Mouse (Mus musculus): Measurements from ENCODE around the gene Adat3.
"Not testable (repeated sequence)": the region's sequence is repeated elsewhere in the genome, so short reads cannot be mapped to it uniquely, and the experiment has no call there.

The Adat3 gene

GRCm38 (mm10) chr10:80578911-80579310, 23.8 kb upstream of the Adat3 start:
- DNase-seq = peak; percentile 97

- no peak for DNase-seq
These were observed 19.6 kb upstream of the Adat3 start for GRCm38 (mm10) chr10:80583047-80583446.

DNA sequence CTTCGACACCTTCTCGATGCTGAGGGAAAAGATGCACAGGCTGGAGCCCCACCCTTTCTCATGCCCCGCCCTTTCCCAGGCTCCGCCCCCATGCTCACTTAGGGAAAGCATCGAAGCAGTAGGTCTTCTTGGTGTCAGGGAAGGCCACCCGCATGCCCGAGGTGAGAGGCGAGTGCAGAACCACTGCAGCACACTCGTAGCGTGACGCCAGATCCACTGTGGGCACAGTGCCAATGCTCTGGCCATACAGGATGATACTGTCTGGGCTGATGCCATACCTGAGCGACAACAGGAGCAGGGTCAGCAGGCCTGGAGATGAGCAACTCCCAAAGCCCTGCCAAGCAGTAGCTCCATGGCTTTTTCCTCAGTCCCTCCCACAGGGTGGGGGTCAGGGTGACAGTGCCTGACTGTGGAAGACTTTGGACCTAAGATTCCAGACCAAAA, 18.6 kb upstream of the Adat3 start:
- peak; percentile 95 for DNase-seq

GRCm38 (mm10) chr10:80584642-80585552, 17.8 kb upstream of the Adat3 start:
- DNase-seq = peak; percentile 93

GRCm38 (mm10) chr10:80585581-80585980, 17.1 kb upstream of the Adat3 start:
- peak; percentile 93 for DNase-seq

DNA sequence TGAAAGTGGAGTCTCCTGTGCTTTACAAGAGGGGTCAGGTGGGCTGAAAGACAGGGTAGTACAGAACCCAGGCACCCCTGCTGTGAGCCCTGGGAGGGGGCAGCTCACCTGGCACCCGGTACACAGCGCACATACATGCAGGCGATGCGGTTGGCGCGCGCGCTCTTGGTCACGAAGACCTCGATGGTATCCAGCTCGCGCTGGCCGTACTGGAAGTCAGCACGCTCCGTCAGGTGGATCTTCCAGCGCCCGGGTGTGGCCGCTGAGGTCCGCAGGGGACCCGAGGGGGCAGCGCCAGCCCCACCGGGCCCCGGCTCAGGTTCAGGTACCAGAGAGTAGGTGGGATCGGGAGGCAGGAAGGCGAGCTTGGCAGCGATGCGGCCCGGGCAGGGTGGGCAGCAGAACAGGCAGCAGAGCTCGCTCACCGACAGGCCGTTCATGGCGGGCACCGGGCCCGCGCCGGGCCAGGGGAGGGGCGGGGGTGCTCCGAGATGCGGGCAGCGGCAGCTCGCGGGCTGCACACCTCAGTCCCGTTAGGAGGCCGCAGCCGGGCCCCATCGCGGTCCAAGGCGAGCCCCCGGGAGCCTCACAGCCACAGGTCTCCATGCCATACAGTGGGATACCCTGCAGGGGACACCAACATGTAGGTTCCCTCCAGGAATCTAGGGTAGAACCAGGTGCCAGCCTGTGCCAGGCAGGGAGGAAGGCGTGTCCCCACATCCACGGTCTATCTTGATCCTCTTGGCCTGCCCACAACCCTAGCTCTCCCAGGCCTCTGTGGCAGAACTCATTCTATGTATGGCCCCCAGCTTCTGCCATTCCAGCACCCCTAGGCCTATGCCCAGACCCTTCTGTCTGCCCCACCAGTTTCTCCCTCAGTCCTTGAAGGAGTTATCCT, 16.0 kb upstream of the Adat3 start:
- DNase-seq = peak; percentile 94

DNA sequence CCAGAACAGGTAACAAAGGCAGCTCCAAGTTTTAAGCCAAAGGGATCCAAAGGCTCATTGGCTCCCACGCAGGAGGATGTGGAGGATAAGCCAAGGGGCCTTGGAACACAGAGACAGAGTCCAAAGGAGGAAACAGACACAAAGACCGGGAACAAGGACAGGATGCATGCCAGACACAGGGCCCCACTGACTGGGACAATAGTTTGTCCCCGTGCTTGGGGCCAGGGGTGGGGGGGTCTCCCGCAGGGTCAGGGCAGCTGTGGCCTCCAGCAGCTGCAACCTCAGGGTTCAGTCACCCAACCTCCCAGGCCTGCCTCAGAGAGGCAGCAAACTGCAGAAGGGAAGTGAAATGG, 15.4 kb upstream of the Adat3 start:
- DNase-seq = peak; percentile 99

- DNase-seq = peak; percentile 94
These were observed 13.4 kb upstream of the Adat3 start for GRCm38 (mm10) chr10:80589127-80589878.

- DNase-seq = peak; percentile 100
These were observed 12.5 kb upstream of the Adat3 start, which contains the start of gene Abhd17a for GRCm38 (mm10) chr10:80589879-80590854. TSS of gene Abhd17a (minus strand) at chr10:80590341.

- no peak for DNase-seq
These were observed 6.4 kb upstream of the Adat3 start for GRCm38 (mm10) chr10:80596318-80596717.

DNA sequence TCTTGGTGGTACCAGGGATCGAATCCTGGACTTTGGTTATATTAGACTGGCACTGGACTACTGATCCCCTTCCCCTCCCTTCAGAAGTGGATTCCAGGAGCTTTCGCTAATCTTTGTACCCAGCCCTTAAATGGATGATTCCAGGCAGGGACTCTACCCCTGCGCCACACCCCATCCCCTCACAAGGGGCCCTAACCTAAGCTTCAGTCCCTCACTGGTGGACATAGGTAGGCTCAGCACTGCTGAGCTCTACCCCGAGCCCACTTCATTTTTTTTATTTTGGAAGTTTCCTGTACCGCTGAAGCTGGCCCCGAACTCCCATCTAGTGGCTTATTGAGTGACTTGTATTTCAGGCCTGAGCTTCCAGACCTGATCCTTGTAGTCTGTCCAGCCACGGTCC, 684 bp downstream of the Adat3 start:
- no peak for DNase-seq

DNA sequence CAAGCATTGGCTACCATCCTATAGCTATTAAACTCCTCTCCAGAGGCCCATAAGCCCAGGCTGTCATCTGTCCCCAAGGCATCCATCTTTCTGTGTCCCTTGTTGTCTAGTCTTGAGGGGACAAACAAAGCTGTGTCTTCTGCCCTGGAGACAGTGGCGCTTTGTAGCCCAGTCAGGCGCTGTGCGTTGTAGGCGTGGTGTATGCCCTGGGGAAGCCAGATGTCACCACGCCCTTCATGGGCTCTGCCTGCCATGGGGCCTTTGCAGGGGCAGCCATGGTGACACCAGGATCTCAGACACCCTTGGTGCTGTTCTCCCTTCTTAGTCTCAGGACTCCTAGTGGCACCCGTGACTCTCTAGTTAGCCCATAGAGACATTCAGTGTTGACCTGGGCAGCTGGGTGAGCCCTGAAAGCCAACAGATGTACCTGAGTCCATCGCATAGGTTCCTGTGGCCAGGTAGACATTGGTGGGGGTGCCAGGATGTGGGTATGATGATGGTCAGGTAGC, 1.4 kb downstream of the Adat3 start:
- no peak for DNase-seq

DNA sequence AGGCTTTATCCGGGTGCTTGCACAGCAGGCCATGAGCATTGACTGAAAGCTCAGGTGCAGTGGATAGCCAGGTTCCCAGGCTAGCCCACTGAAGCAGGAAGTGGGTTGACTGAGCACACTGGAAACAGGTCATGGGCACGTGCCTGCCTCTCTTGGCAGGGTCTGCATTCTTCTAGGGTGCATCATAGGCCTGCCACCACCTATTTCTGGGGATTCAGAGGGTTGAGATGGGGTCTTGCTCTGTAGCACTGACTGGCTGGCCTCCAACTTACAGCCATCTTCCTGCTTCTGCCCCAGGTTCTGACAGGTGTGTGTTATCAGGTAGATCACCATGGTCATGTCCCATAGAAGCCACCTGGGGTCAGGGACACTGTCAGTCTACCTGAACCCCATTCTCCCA, 2.3 kb downstream of the Adat3 start:
- no peak for DNase-seq

DNA sequence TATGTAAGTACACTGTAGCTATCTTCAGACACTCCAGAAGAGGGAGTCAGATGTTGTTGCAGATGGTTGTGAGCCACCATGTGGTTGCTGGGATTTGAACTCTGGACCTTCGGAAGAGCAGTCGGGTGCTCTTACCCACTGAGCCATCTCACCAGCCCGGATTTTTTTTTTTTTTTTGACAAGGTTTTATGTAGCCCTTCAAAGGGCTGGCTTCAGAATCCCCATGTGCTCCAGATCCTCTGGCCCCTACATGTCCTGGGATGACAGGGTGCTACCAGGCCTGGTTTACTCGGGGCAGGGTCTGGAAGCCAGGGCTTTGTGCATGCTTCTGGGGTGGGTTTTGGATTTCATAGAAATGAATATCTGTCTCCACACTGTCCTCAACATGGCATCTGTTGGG, 3.0 kb downstream of the Adat3 start, which contains the start of gene Gm49322:
TSS of gene Gm49322 (plus strand) at position 301 of the 400 bp plus-strand sequence.
- DNase-seq = not testable (repeated sequence)

GRCm38 (mm10) chr10:80606306-80606705, 3.6 kb downstream of the Adat3 start:
- DNase-seq = no peak

DNA sequence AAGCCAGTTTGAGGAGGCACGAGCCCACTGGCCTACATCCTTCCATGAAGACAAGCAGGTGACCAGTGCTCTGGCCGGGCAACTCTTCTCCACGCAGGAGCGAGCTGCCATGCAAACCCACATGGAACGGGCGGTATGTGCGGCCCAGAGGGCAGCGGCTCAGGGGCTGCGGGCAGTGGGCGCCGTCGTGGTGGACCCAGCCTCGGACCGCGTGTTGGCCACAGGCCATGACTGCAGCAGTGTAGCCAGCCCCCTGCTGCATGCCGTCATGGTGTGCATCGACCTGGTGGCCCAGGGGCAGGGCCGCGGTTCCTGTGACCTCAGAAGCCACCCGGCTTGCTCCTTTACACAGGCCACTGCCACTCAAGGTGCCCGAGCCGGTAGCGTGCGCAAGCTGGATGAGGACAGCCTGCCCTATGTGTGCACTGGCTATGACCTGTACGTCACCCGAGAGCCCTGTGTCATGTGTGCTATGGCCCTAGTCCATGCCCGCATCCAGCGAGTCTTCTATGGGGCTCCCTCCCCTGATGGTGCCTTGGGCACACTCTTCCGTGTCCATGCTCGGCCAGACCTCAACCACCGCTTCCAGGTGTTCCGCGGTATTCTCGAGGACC, 4.2 kb downstream of the Adat3 start:
- DNase-seq = peak; percentile 92

- no peak for DNase-seq
These were observed 5.8 kb downstream of the Adat3 start for GRCm38 (mm10) chr10:80608435-80608834.

GRCm38 (mm10) chr10:80609269-80609924, 6.7 kb downstream of the Adat3 start:
- peak; percentile 89 for DNase-seq

DNA sequence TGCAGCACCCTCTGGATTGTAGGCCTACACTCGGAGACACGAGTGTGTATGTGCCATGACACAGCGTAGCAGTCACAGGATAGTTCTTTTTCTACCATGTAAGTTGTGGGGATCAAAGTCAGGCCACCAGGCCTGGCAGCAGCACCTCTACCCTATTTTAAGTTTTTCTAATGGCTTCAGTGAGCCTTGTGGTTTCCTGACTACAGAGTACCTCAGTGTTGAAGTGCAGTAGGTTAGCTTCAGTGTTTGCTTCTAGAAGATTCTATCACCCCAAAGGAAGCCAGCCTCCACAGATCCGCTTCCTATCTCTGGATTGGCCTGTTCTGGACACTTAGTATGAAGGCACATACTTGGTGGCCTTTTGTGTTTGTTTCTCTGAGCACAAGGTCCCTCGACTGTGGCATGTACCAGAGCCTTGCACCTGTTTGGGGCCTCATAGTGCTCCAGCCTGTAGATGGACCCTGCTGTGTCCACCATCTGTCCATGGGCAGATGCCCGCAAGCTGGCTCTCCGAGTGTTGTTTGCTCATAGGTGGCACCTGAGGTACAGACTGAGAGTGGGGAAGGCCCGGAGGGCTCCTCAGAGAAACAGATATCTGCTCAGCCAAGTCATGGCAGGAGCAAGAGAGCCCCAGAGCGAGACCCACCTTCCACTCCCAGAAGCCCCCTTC, 7.6 kb downstream of the Adat3 start:
- DNase-seq = no peak

GRCm38 (mm10) chr10:80611024-80611423, 8.3 kb downstream of the Adat3 start:
- DNase-seq = no peak
